Mouse (Mus musculus) liver, adult (tissue): Measurements from ENCODE around the gene Faf2.

Experiments used
- GATA4 ChIP-seq: IDR thresholded peaks from 2 replicates; pipeline ENCODE4 v1.6.1; 2014; ENCODE audit warnings: mild to moderate bottlenecking, low read length; ENCODE audit not compliant: insufficient replicate concordance

Faf2 gene

DNA sequence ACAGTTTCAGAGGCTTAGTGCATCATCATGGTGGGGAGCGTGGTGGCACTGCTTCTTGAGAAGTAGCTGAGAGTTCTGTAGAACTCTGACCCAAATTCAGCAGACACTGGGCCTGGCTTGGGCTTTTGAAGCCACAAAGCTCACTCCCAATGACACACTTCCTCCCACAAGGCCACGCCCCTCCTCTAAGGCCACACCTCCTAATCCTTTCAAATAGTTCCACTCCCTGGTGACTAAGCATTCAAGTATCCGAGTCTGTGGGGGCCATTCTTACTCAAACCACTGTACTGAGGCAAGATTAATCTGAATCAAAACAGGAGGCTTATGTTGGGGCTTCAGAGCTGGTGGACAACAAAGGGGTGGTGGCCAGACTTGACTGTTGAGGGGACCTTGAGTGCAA, 89.3 kb downstream of the Faf2 start:
- TF ChIP-seq GATA4, result no peak
